Mouse (Mus musculus): ENCODE measurements around the gene Zcchc24.

- TF ChIP-seq CTCF (IDR thresholded peaks at IDR 0.05; ENCODE audit: low read depth), result no peak
- TF ChIP-seq EP300 (IDR thresholded peaks at IDR 0.05; ENCODE audit: low read depth), result no peak
These were observed 14.0 kb downstream of the Zcchc24 start for GRCm38 (mm10) chr14:25754531-25755484.
